Mouse (Mus musculus): Measurements from ENCODE around the gene Cand2.

DNA sequence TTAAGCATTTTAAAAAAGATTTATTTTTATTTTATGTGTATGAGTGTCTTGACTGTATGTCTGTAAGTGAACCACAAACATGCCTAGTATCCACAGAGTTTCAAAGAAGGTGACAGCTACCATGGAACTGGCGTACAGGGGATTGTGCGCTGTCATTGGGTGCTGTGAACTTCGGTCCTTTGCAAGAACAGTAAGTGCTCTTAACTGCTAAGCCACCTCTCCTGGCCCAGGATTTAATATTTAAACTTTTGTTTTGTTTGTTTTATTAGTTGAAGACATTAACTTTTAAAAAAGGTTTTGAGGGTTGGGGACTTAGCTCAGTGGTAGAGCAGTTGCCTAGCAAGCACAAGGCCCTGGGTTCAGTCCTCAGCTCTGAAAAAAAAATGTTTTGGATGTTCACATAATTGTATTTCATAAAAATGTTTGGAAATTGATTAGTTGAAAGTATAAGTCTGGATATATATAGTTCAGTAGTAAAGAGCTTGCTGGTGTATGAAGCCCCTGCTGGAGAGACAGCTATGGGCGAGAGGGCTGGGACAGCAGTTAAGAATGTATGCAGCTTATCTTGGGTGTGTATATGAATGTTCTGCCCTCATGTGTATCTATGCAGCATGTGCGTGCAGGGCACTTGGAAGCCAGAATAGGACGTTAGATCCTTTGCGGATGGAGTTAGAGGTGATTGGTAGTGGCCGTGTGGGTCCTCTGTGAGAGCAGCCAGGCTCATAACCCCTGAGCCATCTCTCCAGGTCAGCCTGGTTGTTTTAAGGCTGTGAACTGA is 47.1 kb downstream of the Cand2 start:
- TF ChIP-seq ZC3H11A (IDR thresholded peaks at IDR 0.05; ENCODE audit: borderline replicate concordance, low read depth, low read length) (no peak), MAFK (IDR thresholded peaks at IDR 0.05; ENCODE audit: insufficient read depth, low read depth, low read length) (no peak), CHD2 (IDR thresholded peaks at IDR 0.05; ENCODE audit: low read depth, low read length) (no peak)
